In the genomic region with DNA sequence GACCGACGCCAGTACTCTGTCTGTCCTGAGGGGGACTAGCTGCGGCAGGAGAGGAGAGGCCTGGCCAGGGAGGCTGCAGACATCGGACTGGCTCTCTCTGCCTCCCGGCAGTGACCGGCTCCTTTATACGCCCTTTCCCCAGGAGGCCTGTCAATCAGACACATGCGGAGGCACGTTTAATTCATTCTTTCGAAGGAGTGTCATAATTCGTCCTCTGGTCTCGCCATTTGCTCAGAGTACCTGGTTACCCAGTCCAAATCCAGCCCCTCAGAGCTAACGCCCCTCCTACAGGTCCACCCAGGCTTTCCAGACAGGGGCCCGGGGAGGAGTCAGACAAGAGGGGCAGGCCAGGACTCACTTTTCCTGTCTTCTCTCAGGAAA, we compare ENCODE assay signal across 8 mouse cellular contexts. TPM values are rescaled to one million over a fixed set of nuclear protein-coding genes. Genes with fewer than 3 reads are reported as not detected.
DNase-seq lines count a peak whose midpoint lies in the region; ATAC-seq and TF ChIP-seq lines count a peak whose summit lies in the region.

A gene (minus strand): TSS at position 242 of the 381 bp plus-strand sequence.

- no peak within 1 kb of the TSS for H3K27ac ChIP-seq in forebrain, postnatal 0 days (ENCODE audit: low read depth, low read length)
- peak within 1 kb of the TSS; percentile 56; the same call in 1 of the 2 replicates for H3K27ac ChIP-seq in limb, embryonic 13.5 days
- H3K27ac ChIP-seq in midbrain, embryonic 16.5 days (ENCODE audit: low read length): no peak within 1 kb of the TSS

- no peaks in the 10 kb centered on the region for H3K9me3 ChIP-seq in forebrain, postnatal 0 days (ENCODE audit: low read length)
- no peaks in the 10 kb centered on the region for H3K9me3 ChIP-seq in limb, embryonic 13.5 days
- H3K9me3 ChIP-seq in midbrain, embryonic 16.5 days (replicated peaks; ENCODE audit: control insufficient read depth, low read length, poor library complexity, severe bottlenecking): no peaks in the 10 kb centered on the region

- no peaks in the 10 kb centered on the region for H3K27me3 ChIP-seq in forebrain, postnatal 0 days (ENCODE audit: insufficient read depth, low read length)
- no peaks in the 10 kb centered on the region for H3K27me3 ChIP-seq in limb, embryonic 13.5 days
- no peaks in the 10 kb centered on the region for H3K27me3 ChIP-seq in midbrain, embryonic 16.5 days (ENCODE audit: control insufficient read depth, insufficient read depth, low read depth, low read length)

- H3K4me1 ChIP-seq in forebrain, postnatal 0 days (ENCODE audit: insufficient read depth): 0 out of 2 replicates have a peak, but pooled peaks cover 10% of the 10 kb centered on the region
- peaks cover 17% of the 10 kb centered on the region for H3K4me1 ChIP-seq in limb, embryonic 13.5 days
- H3K4me1 ChIP-seq in midbrain, embryonic 16.5 days (ENCODE audit: control insufficient read depth, insufficient read depth, low read length): peaks cover 7% of the 10 kb centered on the region

- peak within 1 kb of the TSS; percentile 43 for H3K4me2 ChIP-seq in forebrain, postnatal 0 days (ENCODE audit: low read depth)
- H3K4me2 ChIP-seq in limb, embryonic 13.5 days (replicated peaks): peak within 1 kb of the TSS; percentile 62
- peak within 1 kb of the TSS; percentile 49 for H3K4me2 ChIP-seq in midbrain, embryonic 16.5 days (ENCODE audit: low read length)

- TF ChIP-seq CTCF in forebrain, postnatal 0 days (IDR thresholded peaks at IDR 0.05; ENCODE audit: low read depth): no peak

- ATAC-seq in forebrain, postnatal 0 days: peak; percentile 58
- peak; percentile 51 to 67 for ATAC-seq in hematopoietic stem cell, adult 5-6 weeks (replicated peaks in 1 of 2; ENCODE audit: insufficient read depth in 1 of 2, low FRiP score in 2 of 2, low TSS enrichment in 1 of 2, low read depth in 1 of 2, poor library complexity in 2 of 2, severe bottlenecking in 2 of 2)
- peak; percentile 94 for ATAC-seq in limb, embryonic 13.5 days (ENCODE audit: low FRiP score, low read depth)
- peak; percentile 81 for ATAC-seq in midbrain, embryonic 16.5 days
- no peak for ATAC-seq in megakaryocyte-erythroid progenitor cell, adult 5-6 weeks (replicated peaks; ENCODE audit: low FRiP score, low TSS enrichment, poor library complexity, severe bottlenecking)

- WGBS in forebrain, postnatal 0 days: 4% methylated on average over 14 of the region's 14 CpGs
- WGBS in limb, embryonic 13.5 days: under 1% methylated on average over 14 of the region's 14 CpGs
- under 1% methylated on average over 14 of the region's 14 CpGs for WGBS in midbrain, embryonic 16.5 days

- peak within 1 kb of the TSS; percentile 25; the same call in 1 of the 2 replicates for H3K9ac ChIP-seq in forebrain, postnatal 0 days
- peak within 1 kb of the TSS; percentile 48 for H3K9ac ChIP-seq in limb, embryonic 13.5 days
- peak within 1 kb of the TSS; percentile 36; the same call in 1 of the 2 replicates for H3K9ac ChIP-seq in midbrain, embryonic 16.5 days (ENCODE audit: low read depth, low read length)

- no peaks in the 10 kb centered on the region for H3K36me3 ChIP-seq in forebrain, postnatal 0 days (ENCODE audit: insufficient read depth)
- 0 out of 2 replicates have a peak, but pooled peaks cover 8% of the 10 kb centered on the region for H3K36me3 ChIP-seq in limb, embryonic 13.5 days
- no peaks in the 10 kb centered on the region for H3K36me3 ChIP-seq in midbrain, embryonic 16.5 days (ENCODE audit: control insufficient read depth, insufficient read depth, low read length)

- peak; percentile 21 for DNase-seq in right cerebral cortex, postnatal 14 days
- DNase-seq in right cerebral cortex, postnatal 36 days (ENCODE audit: low spot score in 2 of 2): no peak
- peak; percentile 29 for DNase-seq in forebrain, postnatal 0 days
- DNase-seq in layer of hippocampus, adult 11-12 months (ENCODE audit: low spot score): no peak

- H3K4me3 ChIP-seq in forebrain, postnatal 0 days (ENCODE audit: low read depth, low read length): peak within 1 kb of the TSS; percentile 20; the same call in 1 of the 2 replicates
- peak within 1 kb of the TSS; percentile 43 for H3K4me3 ChIP-seq in limb, embryonic 13.5 days
- peak within 1 kb of the TSS; percentile 23; the same call in 1 of the 2 replicates for H3K4me3 ChIP-seq in midbrain, embryonic 16.5 days (ENCODE audit: low read depth, low read length)

RNA-seq across cellular contexts. Expression of the gene that starts here (rescaled TPM):
- total RNA-seq in forebrain, postnatal 0 days (2014; rRNA removed): 4.2 and 10.3 TPM in 2 replicates
- polyA plus RNA-seq in forebrain, postnatal 0 days (2015; fragmentation: Nextera tagmentation; extraction: Ambion mirVana): 2.8 and 2.9 TPM in 2 replicates
- total RNA-seq in hematopoietic stem cell, adult 5-6 weeks (2017): 0.44 and 0.45 TPM in 2 replicates
- polyA plus RNA-seq in limb, embryonic 13.5 days (2015; fragmentation: Nextera tagmentation; extraction: Ambion mirVana): 27.5 and 29.8 TPM in 2 replicates
- 2.4 and 3.1 TPM in 2 replicates for polyA plus RNA-seq in midbrain, embryonic 16.5 days (2015; fragmentation: Nextera tagmentation; extraction: Ambion mirVana)
- total RNA-seq in megakaryocyte-erythroid progenitor cell, adult 5-6 weeks (2014; fragmentation: Nextera tagmentation): 0.22 TPM in 1 of 2 replicates, not detected in the other
- total RNA-seq in megakaryocyte-erythroid progenitor cell, adult 5-6 weeks (2017): 0.09 TPM in 1 of 2 replicates, not detected in the other

Comparison
In these comparisons a context has a peak if more than half of its experiments do, and no peak if none do; other contexts are left out.
1. DNase-seq: peak in right cerebral cortex, postnatal 14 days (single experiment) and forebrain, postnatal 0 days (single experiment); none in right cerebral cortex, postnatal 36 days (0 of 2) and layer of hippocampus, adult 11-12 months (single experiment).
2. Peak in ATAC-seq in hematopoietic stem cell, adult 5-6 weeks; RNA of the gene not detected or under 1 TPM.
3. Peak in every context shown above with its lines, with median percentiles within 50 percentile points of each other: H3K4me2 ChIP-seq, H3K4me3 ChIP-seq and H3K9ac ChIP-seq.